Mouse (Mus musculus) spleen, adult 2 months (tissue): ENCODE data around the gene Mpig6b.

Experiments
- CTCF ChIP-seq: fragments of 200-500 bp; IDR thresholded peaks from 2 replicates; pipeline ENCODE4 v1.5.1; 2011; ENCODE audit warnings: mild to moderate bottlenecking, inconsistent platforms; ENCODE audit not compliant: insufficient read depth, insufficient read length, insufficient replicate concordance; ENCODE audit errors: extremely low read depth
- POLR2A ChIP-seq: fragments of 200-500 bp; IDR thresholded peaks from 2 replicates; pipeline ENCODE4 v1.6.1; 2011; ENCODE audit warnings: low read depth, low read length, inconsistent platforms

DNA sequence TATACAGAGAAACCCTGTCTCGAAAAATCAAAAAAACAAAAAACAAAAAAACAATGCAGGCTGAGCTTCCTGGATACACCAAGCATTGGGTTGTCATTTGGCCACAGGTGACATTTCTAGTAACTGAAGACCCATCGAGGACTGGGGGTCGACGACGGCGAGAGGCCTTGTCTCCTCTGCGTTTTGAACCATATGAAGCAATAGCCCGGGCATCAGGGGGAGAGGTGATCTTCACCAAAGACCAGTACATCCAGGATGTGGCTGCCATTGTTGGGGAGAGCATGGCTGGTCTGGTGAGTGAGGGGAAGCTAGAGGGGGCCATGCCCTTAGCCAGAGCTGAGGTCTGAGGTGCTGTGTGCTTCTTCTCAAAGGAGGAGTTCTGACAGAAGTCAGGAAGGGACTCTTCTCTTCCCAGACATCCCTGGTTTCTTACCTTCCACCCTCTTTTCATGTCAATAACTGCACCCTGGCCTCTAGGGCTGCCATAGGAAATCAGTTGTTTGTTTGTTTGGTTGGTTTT, 43.4 kb downstream of the Mpig6b start:
- no peak for TF ChIP-seq CTCF
- no peak for TF ChIP-seq POLR2A
